Comparison of ENCODE assay signal across 8 mouse cellular contexts in the genomic region with DNA sequence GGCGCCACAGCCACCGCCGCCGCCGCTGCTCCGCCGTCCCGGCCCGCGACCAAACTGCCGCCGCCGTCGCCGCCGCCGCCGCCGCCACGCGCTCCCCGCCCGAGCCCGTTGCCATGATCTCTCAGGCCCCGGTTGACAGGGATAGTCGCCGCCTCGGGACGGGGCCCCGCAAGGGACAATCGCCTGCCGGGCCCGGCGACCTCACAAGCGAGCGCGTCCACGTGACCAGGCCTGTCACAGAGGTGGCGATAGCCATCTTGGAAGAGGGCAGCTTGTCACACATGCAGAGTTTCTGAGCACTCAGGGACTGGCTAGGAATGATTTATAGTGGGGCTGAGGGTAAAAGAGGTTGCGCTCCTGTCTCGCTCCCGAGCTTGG. TPM values are rescaled to one million over a fixed set of nuclear protein-coding genes. Genes with fewer than 3 reads are reported as not detected.
A peak's percentile ranks its signal among the peaks of the same experiment; 100 is the strongest.
DNase-seq lines count a peak whose midpoint lies in the region; ATAC-seq lines count a peak whose summit lies in the region.

A gene (minus strand): TSS at position 270 of the 378 bp plus-strand sequence.

- peak; percentile 96 to 98 for DNase-seq in adrenal gland, adult (ENCODE audit: inconsistent age in 2 of 2, low spot score in 1 of 2)
- peak; percentile 96 for DNase-seq in embryo, embryonic 10.5 days (ENCODE audit: low spot score)
- peak; percentile 95 for DNase-seq in gastrocnemius, postnatal 14 days
- peak; percentile 92 to 96 for DNase-seq in left cerebral cortex, postnatal 10 days (ENCODE audit: extremely low spot score in 1 of 2, low spot score in 2 of 2)
- DNase-seq in right cerebral cortex, postnatal 25 days, result peak; percentile 96
- DNase-seq in urinary bladder, postnatal 4 days (ENCODE audit: low spot score in 2 of 2), result peak; percentile 85 to 92

- intact Hi-C loops in gastrocnemius, postnatal 14 days (cut with DNase I; ENCODE audit: low total_unique reads), result no loop called here
- intact Hi-C loops in left cerebral cortex, postnatal 10 days (cut with DNase I), result no loop called here

- peak; percentile 67 for ATAC-seq in inflammation-experienced regulatory T-cells, adult 6 months
- peak; percentile 83 for ATAC-seq in megakaryocyte-erythroid progenitor cell, adult 5-6 weeks (replicated peaks; ENCODE audit: low FRiP score, low TSS enrichment, poor library complexity, severe bottlenecking)

RNA-seq across cellular contexts. Expression of the gene that starts here (rescaled TPM):
- 1 to 10 TPM; 2.5 to 2.9 TPM for total RNA-seq in gastrocnemius, postnatal 14 days (2021)
- not detected for polyA plus RNA-seq in inflammation-experienced regulatory T-cells, adult 6 months (2017; shearing (Covaris generic))
- 10 to 100 TPM; 16.1 to 16.3 TPM for total RNA-seq in left cerebral cortex, postnatal 10 days (2021)
- total RNA-seq in megakaryocyte-erythroid progenitor cell, adult 5-6 weeks (2014; fragmentation: Nextera tagmentation), result 0.55 TPM in 1 of 2 replicates, not detected in the other
- total RNA-seq in megakaryocyte-erythroid progenitor cell, adult 5-6 weeks (2017), result 0.15 and 0.23 TPM in 2 replicates

Comparison
In these comparisons a context has a peak if more than half of its experiments do, and no peak if none do; other contexts are left out.
1. Peak in every context shown above with its lines: DNase-seq and ATAC-seq.
2. RNA of the gene that starts here (total RNA-seq): 16.1 to 16.3 TPM in left cerebral cortex, postnatal 10 days; 2.5 to 2.9 TPM in gastrocnemius, postnatal 14 days and 0.15 to 0.55 TPM in megakaryocyte-erythroid progenitor cell, adult 5-6 weeks; every median in the first group is over 4 times any median in the second.
3. Peak in ATAC-seq in inflammation-experienced regulatory T-cells, adult 6 months; RNA of the gene not detected or under 1 TPM.
4. Peak in ATAC-seq in megakaryocyte-erythroid progenitor cell, adult 5-6 weeks; RNA of the gene not detected or under 1 TPM.